ENCODE assay signal across 11 mouse cellular contexts in genomic region chr4:143129261-143129760, GRCm38 (mm10).
DNase-seq lines count a peak whose midpoint lies in the region.
"Had no signal": no experiment of that assay in that cellular context is flagged by ENCODE, and none has a peak within 500 bp of the region (broad histone marks: within the 10 kb centered on the region; RNA-seq: fewer than 3 reads in every experiment).

No protein-coding gene starts in this region.

- peak; percentile 55 for DNase-seq in adrenal gland, adult 2 months
- DNase-seq in adrenal gland, postnatal 25 days: no peak
- peak; percentile 24 to 54 for DNase-seq in cerebellum, adult 18-20 months
- DNase-seq in cerebellum, postnatal 10 days: no peak
- peak; percentile 83 for DNase-seq in heart, adult 11 months
- DNase-seq in heart, adult 18-20 months: no peak
- DNase-seq: adrenal gland, adult 8-10 months; cerebellum, adult 11-12 months; cerebellum, adult 8-10 months; cerebellum, postnatal 14 days; embryo, embryonic 11 days had no signal

Comparison
In these comparisons a context has a peak if more than half of its experiments do, and no peak if none do; other contexts are left out.
1. DNase-seq: peak in adrenal gland, adult 2 months (single experiment), cerebellum, adult 18-20 months (2 of 2) and heart, adult 11 months (single experiment); none in adrenal gland, postnatal 25 days (single experiment), cerebellum, postnatal 10 days (0 of 2) and heart, adult 18-20 months (0 of 2).